Mouse (Mus musculus): ENCODE data around the gene Large2.

DNA sequence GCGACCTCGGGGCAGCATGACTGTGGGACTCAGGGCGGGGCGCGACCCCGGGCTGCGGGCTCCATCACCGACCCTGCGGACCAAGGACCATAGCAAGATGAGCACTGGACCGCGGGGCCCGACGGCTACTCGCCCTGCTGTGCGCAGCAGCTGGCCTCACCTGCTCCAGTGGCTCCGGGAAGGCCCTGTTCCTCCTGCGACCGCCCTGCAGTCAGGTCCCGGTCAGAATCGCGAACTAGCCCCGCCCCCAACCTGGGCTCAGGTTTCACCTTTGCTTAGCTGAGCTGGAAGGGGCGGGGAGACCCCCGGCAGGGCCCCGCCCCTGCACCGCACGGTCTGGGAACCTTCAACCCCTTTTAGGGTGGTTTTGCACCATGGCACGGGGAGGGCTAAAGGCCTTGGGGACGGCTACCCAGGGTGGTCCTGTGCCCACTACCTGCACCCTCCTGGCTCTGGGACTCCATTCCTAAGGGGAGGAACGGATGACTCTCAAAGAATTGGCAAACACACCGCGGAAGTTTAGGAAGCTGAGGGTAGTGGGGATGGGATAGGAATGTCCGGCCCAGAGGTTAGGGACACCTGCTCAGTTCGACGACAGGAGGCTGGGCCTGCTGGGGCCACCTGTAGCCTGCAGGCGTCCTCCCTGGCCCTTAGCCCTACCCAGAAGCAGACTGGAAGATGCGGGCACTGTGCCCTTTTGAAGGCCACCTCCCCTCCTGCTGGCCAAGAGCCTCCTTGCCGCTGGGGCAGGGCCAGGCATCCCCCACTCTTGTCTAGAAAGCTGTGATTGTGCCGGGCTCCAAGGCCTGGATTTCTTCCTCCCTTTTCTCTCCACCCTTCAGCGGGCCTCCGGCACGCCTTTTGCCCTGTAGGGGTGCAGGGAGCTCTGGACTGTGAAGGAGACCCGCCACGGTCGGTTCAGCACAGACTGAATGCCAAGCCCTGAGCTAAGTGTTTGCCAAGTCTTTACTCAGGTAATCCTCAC lies 3.6 kb downstream of the Large2 start:
- TF ChIP-seq CTCF (IDR thresholded peaks at IDR 0.05; ENCODE audit: low read depth) = no peak
- no peak for TF ChIP-seq EP300 (IDR thresholded peaks at IDR 0.05; ENCODE audit: low read depth)

Measured in liver, embryonic 14.5 days (tissue).